Mouse (Mus musculus): ENCODE measurements around the gene Abracl. TPM values are rescaled to one million over a fixed set of nuclear protein-coding genes. Genes with fewer than 3 reads are reported as not detected.

Abracl gene
- 158 and 163 TPM in 2 replicates for polyA plus RNA-seq (2016; fragmentation: Nextera tagmentation; extraction: Ambion mirVana)

- peak within 1 kb of the TSS; percentile 77 for H3K4me3 ChIP-seq
- H3K4me1 ChIP-seq: peaks cover 9% of the 10 kb centered on the region; the same call in 1 of the 2 replicates
- H3K27me3 ChIP-seq (ENCODE audit: low read depth, poor library complexity, severe bottlenecking): no peaks in the 10 kb centered on the region
- H3K27ac ChIP-seq: peak within 1 kb of the TSS; percentile 98
- H3K36me3 ChIP-seq: peaks cover 20% of the 10 kb centered on the region
- no peaks in the 10 kb centered on the region for H3K9me3 ChIP-seq (replicated peaks)
- WGBS: under 1% methylated on average over 37 of the region's 37 CpGs
- peak; percentile 87 for DNase-seq (ENCODE audit: low spot score)
These were observed at the start of gene Abracl for GRCm38 (mm10) chr10:18022741-18023347. TSS of gene Abracl (minus strand) at chr10:18023288.

- H3K4me1 ChIP-seq: no peaks in the 10 kb centered on the region
- H3K27ac ChIP-seq: no peak overlapping the region
- no peaks in the 10 kb centered on the region for H3K9me3 ChIP-seq (replicated peaks)
- no peaks in the 10 kb centered on the region for H3K27me3 ChIP-seq (ENCODE audit: low read depth, poor library complexity, severe bottlenecking)
- 82% methylated on average over 3 of the region's 3 CpGs for WGBS
- H3K4me3 ChIP-seq: no peak overlapping the region
- no peak for DNase-seq (ENCODE audit: low spot score)
- H3K36me3 ChIP-seq: no peaks in the 10 kb centered on the region
These were observed 49.8 kb upstream of the Abracl start for GRCm38 (mm10) chr10:18072871-18073270.

- Histone ChIP-seq H3K27ac (no peak overlapping the region), H3K9me3 (replicated peaks) (no peaks in the 10 kb centered on the region), H3K4me3 (no peak overlapping the region), H3K4me1 (peaks cover 4% of the 10 kb centered on the region; the same call in 1 of the 2 replicates), H3K36me3 (no peaks in the 10 kb centered on the region), H3K27me3 (ENCODE audit: low read depth, poor library complexity, severe bottlenecking) (no peaks in the 10 kb centered on the region)
- 94% methylated on average over 2 of the region's 2 CpGs for WGBS
- no peak for DNase-seq (ENCODE audit: low spot score)
These were observed 47.5 kb upstream of the Abracl start for GRCm38 (mm10) chr10:18070616-18071015.

GRCm38 (mm10) chr10:18070144-18070543, 47.1 kb upstream of the Abracl start:
- no peak overlapping the region for H3K4me3 ChIP-seq

GRCm38 (mm10) chr10:18069576-18069975, 46.5 kb upstream of the Abracl start:
- no peaks in the 10 kb centered on the region for H3K27me3 ChIP-seq (ENCODE audit: low read depth, poor library complexity, severe bottlenecking)
- H3K27ac ChIP-seq: no peak overlapping the region
- WGBS: 76% methylated on average over 2 of the region's 2 CpGs
- H3K4me1 ChIP-seq: peaks cover 4% of the 10 kb centered on the region; the same call in 1 of the 2 replicates
- H3K9me3 ChIP-seq (replicated peaks): no peaks in the 10 kb centered on the region
- H3K36me3 ChIP-seq: no peaks in the 10 kb centered on the region
- no peak overlapping the region for H3K4me3 ChIP-seq
- DNase-seq (ENCODE audit: low spot score): no peak

More at GRCm38 (mm10) chr10:18070144-18070543, 47.1 kb upstream of the Abracl start:
- 81% methylated on average over 3 of the region's 3 CpGs for WGBS
- Histone ChIP-seq H3K27me3 (ENCODE audit: low read depth, poor library complexity, severe bottlenecking) (no peaks in the 10 kb centered on the region), H3K27ac (no peak overlapping the region), H3K36me3 (no peaks in the 10 kb centered on the region), H3K4me1 (peaks cover 4% of the 10 kb centered on the region; the same call in 1 of the 2 replicates), H3K9me3 (replicated peaks) (no peaks in the 10 kb centered on the region)
- DNase-seq (ENCODE audit: low spot score): no peak

- Histone ChIP-seq H3K27me3 (ENCODE audit: low read depth, poor library complexity, severe bottlenecking) (no peaks in the 10 kb centered on the region), H3K36me3 (no peaks in the 10 kb centered on the region), H3K27ac (no peak overlapping the region), H3K4me3 (no peak overlapping the region), H3K4me1 (peaks cover 4% of the 10 kb centered on the region; the same call in 1 of the 2 replicates), H3K9me3 (replicated peaks) (no peaks in the 10 kb centered on the region)
- DNase-seq (ENCODE audit: low spot score): no peak
- WGBS: 82% methylated on average over 2 of the region's 2 CpGs
These were observed 45.8 kb upstream of the Abracl start for GRCm38 (mm10) chr10:18068880-18069279.

- WGBS: 84% methylated on average over 10 of the region's 10 CpGs
- DNase-seq (ENCODE audit: low spot score): no peak
- Histone ChIP-seq H3K36me3 (no peaks in the 10 kb centered on the region), H3K4me1 (peaks cover 4% of the 10 kb centered on the region; the same call in 1 of the 2 replicates), H3K27ac (no peak overlapping the region), H3K27me3 (ENCODE audit: low read depth, poor library complexity, severe bottlenecking) (no peaks in the 10 kb centered on the region), H3K4me3 (no peak overlapping the region), H3K9me3 (replicated peaks) (no peaks in the 10 kb centered on the region)
These were observed 44.8 kb upstream of the Abracl start for GRCm38 (mm10) chr10:18067761-18068446.

GRCm38 (mm10) chr10:18066031-18066439, 42.9 kb upstream of the Abracl start:
- no peaks in the 10 kb centered on the region for H3K9me3 ChIP-seq (replicated peaks)
- DNase-seq (ENCODE audit: low spot score): no peak
- no peak overlapping the region for H3K27ac ChIP-seq
- no peaks in the 10 kb centered on the region for H3K27me3 ChIP-seq (ENCODE audit: low read depth, poor library complexity, severe bottlenecking)
- H3K4me3 ChIP-seq: no peak overlapping the region
- peaks cover 4% of the 10 kb centered on the region; the same call in 1 of the 2 replicates for H3K4me1 ChIP-seq
- WGBS: 92% methylated on average over 10 of the region's 10 CpGs
- H3K36me3 ChIP-seq: no peaks in the 10 kb centered on the region

- Histone ChIP-seq H3K27me3 (ENCODE audit: low read depth, poor library complexity, severe bottlenecking) (no peaks in the 10 kb centered on the region), H3K9me3 (replicated peaks) (no peaks in the 10 kb centered on the region), H3K4me1 (peaks cover 4% of the 10 kb centered on the region; the same call in 1 of the 2 replicates), H3K36me3 (no peaks in the 10 kb centered on the region), H3K4me3 (no peak overlapping the region), H3K27ac (no peak overlapping the region)
- no peak for DNase-seq (ENCODE audit: low spot score)
- WGBS: 93% methylated on average over 7 of the region's 7 CpGs
These were observed 41.6 kb upstream of the Abracl start for GRCm38 (mm10) chr10:18064606-18065228.

- Histone ChIP-seq H3K9me3 (replicated peaks) (no peaks in the 10 kb centered on the region), H3K4me3 (no peak overlapping the region), H3K4me1 (peaks cover 18% of the 10 kb centered on the region), H3K27ac (no peak overlapping the region), H3K36me3 (no peaks in the 10 kb centered on the region), H3K27me3 (ENCODE audit: low read depth, poor library complexity, severe bottlenecking) (no peaks in the 10 kb centered on the region)
- WGBS: 96% methylated on average over 4 of the region's 4 CpGs
- no peak for DNase-seq (ENCODE audit: low spot score)
These were observed 38.4 kb upstream of the Abracl start for GRCm38 (mm10) chr10:18061533-18061932.

- H3K4me3 ChIP-seq: no peak overlapping the region
- H3K27ac ChIP-seq: no peak overlapping the region
- no peaks in the 10 kb centered on the region for H3K36me3 ChIP-seq
- no peak for DNase-seq (ENCODE audit: low spot score)
- WGBS: 94% methylated on average over 2 of the region's 2 CpGs
- no peaks in the 10 kb centered on the region for H3K9me3 ChIP-seq (replicated peaks)
- H3K27me3 ChIP-seq (ENCODE audit: low read depth, poor library complexity, severe bottlenecking): no peaks in the 10 kb centered on the region
- peaks cover 19% of the 10 kb centered on the region for H3K4me1 ChIP-seq
These were observed 37.7 kb upstream of the Abracl start for GRCm38 (mm10) chr10:18060778-18061177.

- no peak for DNase-seq (ENCODE audit: low spot score)
- Histone ChIP-seq H3K9me3 (replicated peaks) (no peaks in the 10 kb centered on the region), H3K27ac (no peak overlapping the region), H3K4me3 (no peak overlapping the region), H3K27me3 (ENCODE audit: low read depth, poor library complexity, severe bottlenecking) (no peaks in the 10 kb centered on the region), H3K4me1 (peaks cover 19% of the 10 kb centered on the region), H3K36me3 (no peaks in the 10 kb centered on the region)
- WGBS: 90% methylated on average over 13 of the region's 13 CpGs
These were observed 36.7 kb upstream of the Abracl start for GRCm38 (mm10) chr10:18059807-18060206.

Data from limb, embryonic 10.5 days (tissue).